Mouse (Mus musculus): ENCODE measurements around the gene Cops4. TPM values are rescaled to one million over a fixed set of nuclear protein-coding genes. Genes with fewer than 3 reads are reported as not detected.
A peak's percentile ranks its signal among the peaks of the same experiment; 100 is the strongest.

Gene Cops4
- polyA plus RNA-seq, 1 experiment from 2014 or later, result 106 TPM

GRCm38 (mm10) chr5:100489340-100489739, 28.8 kb upstream of the Cops4 start:
- no peak for DNase-seq (ENCODE audit: low spot score)
- 70% methylated on average over 2 of the region's 2 CpGs for WGBS
- TF ChIP-seq EP300 (optimal IDR thresholded peaks at IDR 0.05), result no peak
- TF ChIP-seq CTCF (IDR thresholded peaks at IDR 0.05; ENCODE audit: low read depth), result no peak

GRCm38 (mm10) chr5:100491704-100492103, 26.4 kb upstream of the Cops4 start:
- no peaks in the 10 kb centered on the region for H3K27me3 ChIP-seq (ENCODE audit: control insufficient read depth, insufficient read depth, low read length)
- no peak for DNase-seq (ENCODE audit: low spot score)
- peak; percentile 10; the same call in 1 of the 2 replicates for ATAC-seq (ENCODE audit: low FRiP score, low TSS enrichment)
- no peaks in the 10 kb centered on the region for H3K4me1 ChIP-seq (replicated peaks; ENCODE audit: control insufficient read depth, insufficient read depth)
- H3K4me2 ChIP-seq (replicated peaks; ENCODE audit: low read depth), result no peak overlapping the region
- H3K27ac ChIP-seq (replicated peaks), result no peak overlapping the region
- H3K9me3 ChIP-seq (ENCODE audit: control insufficient read depth, low read length), result no peaks in the 10 kb centered on the region
- no peak overlapping the region for H3K4me3 ChIP-seq (ENCODE audit: low read depth, low read length)
- TF ChIP-seq CTCF (IDR thresholded peaks at IDR 0.05; ENCODE audit: low read depth) (no peak), EP300 (optimal IDR thresholded peaks at IDR 0.05) (no peak)
- no peaks in the 10 kb centered on the region for H3K36me3 ChIP-seq (ENCODE audit: control insufficient read depth, insufficient read depth, low read length)
- WGBS, result 36% methylated on average over 4 of the region's 4 CpGs
- H3K9ac ChIP-seq (ENCODE audit: low read length), result no peak overlapping the region

More at GRCm38 (mm10) chr5:100489340-100489739, 28.8 kb upstream of the Cops4 start:
- no peaks in the 10 kb centered on the region for H3K4me1 ChIP-seq (replicated peaks; ENCODE audit: control insufficient read depth, insufficient read depth)
- H3K9ac ChIP-seq (ENCODE audit: low read length), result no peak overlapping the region
- no peak for ATAC-seq (ENCODE audit: low FRiP score, low TSS enrichment)
- no peak overlapping the region for H3K27ac ChIP-seq (replicated peaks)
- no peaks in the 10 kb centered on the region for H3K27me3 ChIP-seq (ENCODE audit: control insufficient read depth, insufficient read depth, low read length)
- H3K9me3 ChIP-seq (ENCODE audit: control insufficient read depth, low read length), result no peaks in the 10 kb centered on the region
- H3K4me3 ChIP-seq (ENCODE audit: low read depth, low read length), result no peak overlapping the region
- H3K4me2 ChIP-seq (replicated peaks; ENCODE audit: low read depth), result no peak overlapping the region
- no peaks in the 10 kb centered on the region for H3K36me3 ChIP-seq (ENCODE audit: control insufficient read depth, insufficient read depth, low read length)

GRCm38 (mm10) chr5:100498436-100499180, 19.5 kb upstream of the Cops4 start:
- H3K4me3 ChIP-seq (ENCODE audit: low read depth, low read length), result peak overlapping the region; percentile 81
- no peaks in the 10 kb centered on the region for H3K9me3 ChIP-seq (ENCODE audit: control insufficient read depth, low read length)
- TF ChIP-seq CTCF (IDR thresholded peaks at IDR 0.05; ENCODE audit: low read depth) (no peak), EP300 (optimal IDR thresholded peaks at IDR 0.05) (no peak)
- H3K27ac ChIP-seq (replicated peaks), result peak overlapping the region; percentile 82
- peak overlapping the region; percentile 89 for H3K9ac ChIP-seq (ENCODE audit: low read length)
- H3K36me3 ChIP-seq (ENCODE audit: control insufficient read depth, insufficient read depth, low read length), result no peaks in the 10 kb centered on the region
- H3K4me2 ChIP-seq (replicated peaks; ENCODE audit: low read depth), result peak overlapping the region; percentile 95
- under 1% methylated on average over 45 of the region's 46 CpGs for WGBS
- no peaks in the 10 kb centered on the region for H3K27me3 ChIP-seq (ENCODE audit: control insufficient read depth, insufficient read depth, low read length)
- ATAC-seq (ENCODE audit: low FRiP score, low TSS enrichment) (peak; percentile 85), DNase-seq (ENCODE audit: low spot score) (peak; percentile 93)
- no peaks in the 10 kb centered on the region; the same call in 1 of the 2 replicates for H3K4me1 ChIP-seq (replicated peaks; ENCODE audit: control insufficient read depth, insufficient read depth)

DNA sequence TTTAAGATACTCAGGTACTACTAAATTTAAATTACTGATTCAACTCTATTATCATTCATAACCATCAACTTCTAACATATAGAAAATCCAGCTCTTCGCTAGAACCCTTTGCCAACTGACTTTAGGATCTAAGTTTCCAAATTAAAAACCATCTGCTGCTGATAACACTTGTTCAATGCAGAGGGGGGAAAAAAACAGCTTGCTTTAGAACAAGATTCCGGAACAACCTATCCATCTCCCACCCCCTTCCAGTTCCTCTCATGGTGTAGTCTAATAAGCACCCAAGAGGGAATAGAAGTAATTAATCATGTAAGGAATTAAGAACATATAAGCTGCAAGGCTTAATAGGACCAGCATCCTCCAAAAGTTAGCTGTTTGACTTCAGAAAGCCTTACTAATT, 18.9 kb upstream of the Cops4 start:
- Histone ChIP-seq H3K36me3 (ENCODE audit: control insufficient read depth, insufficient read depth, low read length) (no peaks in the 10 kb centered on the region), H3K4me1 (replicated peaks; ENCODE audit: control insufficient read depth, insufficient read depth) (no peaks in the 10 kb centered on the region; the same call in 1 of the 2 replicates), H3K9ac (ENCODE audit: low read length) (peak overlapping the region; percentile 67), H3K4me3 (ENCODE audit: low read depth, low read length) (peak overlapping the region; percentile 81), H3K27me3 (ENCODE audit: control insufficient read depth, insufficient read depth, low read length) (no peaks in the 10 kb centered on the region), H3K9me3 (ENCODE audit: control insufficient read depth, low read length) (no peaks in the 10 kb centered on the region), H3K4me2 (replicated peaks; ENCODE audit: low read depth) (peak overlapping the region; percentile 95), H3K27ac (replicated peaks) (no peak overlapping the region)
- DNase-seq (ENCODE audit: low spot score) (no peak), ATAC-seq (ENCODE audit: low FRiP score, low TSS enrichment) (no peak)
- TF ChIP-seq EP300 (optimal IDR thresholded peaks at IDR 0.05) (no peak), CTCF (IDR thresholded peaks at IDR 0.05; ENCODE audit: low read depth) (no peak)
- WGBS, result 14% methylated on average over 2 of the region's 2 CpGs

GRCm38 (mm10) chr5:100499831-100500304, 18.2 kb upstream of the Cops4 start:
- H3K27ac ChIP-seq (replicated peaks), result peak overlapping the region; percentile 88
- H3K4me2 ChIP-seq (replicated peaks; ENCODE audit: low read depth), result peak overlapping the region; percentile 95
- DNase-seq (ENCODE audit: low spot score) (peak; percentile 67), ATAC-seq (ENCODE audit: low FRiP score, low TSS enrichment) (0 out of 2 replicates have a peak, but pooled peaks have one; percentile 27)
- no peaks in the 10 kb centered on the region; the same call in 1 of the 2 replicates for H3K4me1 ChIP-seq (replicated peaks; ENCODE audit: control insufficient read depth, insufficient read depth)
- H3K9ac ChIP-seq (ENCODE audit: low read length), result peak overlapping the region; percentile 67
- H3K4me3 ChIP-seq (ENCODE audit: low read depth, low read length), result peak overlapping the region; percentile 81
- TF ChIP-seq EP300 (optimal IDR thresholded peaks at IDR 0.05) (no peak), CTCF (IDR thresholded peaks at IDR 0.05; ENCODE audit: low read depth) (peak; percentile 24; the same call in 1 of the 2 replicates)
- H3K36me3 ChIP-seq (ENCODE audit: control insufficient read depth, insufficient read depth, low read length), result no peaks in the 10 kb centered on the region
- no peaks in the 10 kb centered on the region for H3K9me3 ChIP-seq (ENCODE audit: control insufficient read depth, low read length)
- under 1% methylated on average over 32 of the region's 41 CpGs for WGBS
- H3K27me3 ChIP-seq (ENCODE audit: control insufficient read depth, insufficient read depth, low read length), result no peaks in the 10 kb centered on the region

- peak within 1 kb of the TSS; percentile 81 for H3K4me3 ChIP-seq (ENCODE audit: low read depth, low read length)
- no peaks in the 10 kb centered on the region for H3K9me3 ChIP-seq (ENCODE audit: control insufficient read depth, low read length)
- TF ChIP-seq CTCF (IDR thresholded peaks at IDR 0.05; ENCODE audit: low read depth) (peak; percentile 60), EP300 (optimal IDR thresholded peaks at IDR 0.05) (no peak)
- H3K4me1 ChIP-seq (replicated peaks; ENCODE audit: control insufficient read depth, insufficient read depth), result no peaks in the 10 kb centered on the region; the same call in 1 of the 2 replicates
- H3K36me3 ChIP-seq (ENCODE audit: control insufficient read depth, insufficient read depth, low read length), result no peaks in the 10 kb centered on the region
- H3K9ac ChIP-seq (ENCODE audit: low read length), result peak within 1 kb of the TSS; percentile 67
- under 1% methylated on average over 41 of the region's 60 CpGs for WGBS
- H3K4me2 ChIP-seq (replicated peaks; ENCODE audit: low read depth), result peak within 1 kb of the TSS; percentile 95
- no peaks in the 10 kb centered on the region for H3K27me3 ChIP-seq (ENCODE audit: control insufficient read depth, insufficient read depth, low read length)
- DNase-seq (ENCODE audit: low spot score), result peak; percentile 95
- peak; percentile 93 for ATAC-seq (ENCODE audit: low FRiP score, low TSS enrichment)
- peak within 1 kb of the TSS; percentile 88 for H3K27ac ChIP-seq (replicated peaks)
These were observed 17.6 kb upstream of the Cops4 start, which contains the start of gene Lin54 for GRCm38 (mm10) chr5:100500458-100500961. TSS of gene Lin54 (minus strand) at chr5:100500639.

Measured in stomach, postnatal 0 days (tissue).